Mouse (Mus musculus) heart, postnatal 0 days (tissue): ENCODE results near the gene Hdac4.

Source experiments
- CTCF ChIP-seq: IDR thresholded peaks from 2 replicates; pipeline ENCODE4 v1.5.1; 2016; ENCODE audit warnings: antibody characterized with exemption, control low read depth, low read depth
- EP300 ChIP-seq: IDR thresholded peaks from 2 replicates; pipeline ENCODE4 v1.6.1; 2016; ENCODE audit warnings: antibody characterized with exemption, low read depth

GRCm38 (mm10) chr1:91941094-91941493 is 254.4 kb downstream of the Hdac4 start:
- TF ChIP-seq EP300 (no peak), CTCF (no peak)
